Mouse (Mus musculus): ENCODE measurements at regions not wholly inside any gene's neighbourhood (a gene's known extent, or its start where the extent isn't known, plus 50 kb on each side); places are given as distances from the start of the nearest gene placed in this dataset.

- no peak for TF ChIP-seq CTCF (IDR thresholded peaks at IDR 0.05; ENCODE audit: borderline replicate concordance, insufficient read depth, low read depth, low read length)
- no peak for TF ChIP-seq POLR2A (IDR thresholded peaks at IDR 0.05; ENCODE audit: borderline replicate concordance, insufficient read depth, low read length)
Observed at GRCm38 (mm10) chr11:37837301-37837700, 601.5 kb upstream of the Tenm2 start.
